In the genomic region with DNA sequence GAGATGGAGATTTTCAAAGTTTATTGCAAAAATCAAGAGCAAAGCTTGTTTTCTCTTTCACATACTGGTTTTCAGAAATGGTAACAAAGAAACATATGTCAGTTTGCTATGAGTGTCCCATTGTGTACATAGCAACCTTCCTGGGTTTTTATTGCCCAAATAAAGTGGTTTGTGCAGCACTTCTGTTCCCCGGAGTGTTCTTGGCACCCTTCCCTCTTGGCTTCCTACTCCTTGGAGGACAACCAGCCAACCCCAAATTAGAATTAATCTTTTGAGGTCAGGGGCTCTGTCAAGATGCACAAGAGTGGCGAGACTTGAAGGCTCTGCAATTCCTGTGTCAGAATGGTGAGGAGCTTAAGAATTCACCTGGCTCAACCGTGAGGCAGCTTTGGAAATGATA, we compare ENCODE assay signal across 11 mouse cellular contexts. TPM values are rescaled to one million over a fixed set of nuclear protein-coding genes. Genes with fewer than 3 reads are reported as not detected.
A peak's percentile ranks its signal among the peaks of the same experiment; 100 is the strongest.
DNase-seq lines count a peak whose midpoint lies in the region; ATAC-seq lines count a peak whose summit lies in the region.
"Had no signal": no experiment of that assay in that cellular context is flagged by ENCODE, and none has a peak within 500 bp of the region (broad histone marks: within the 10 kb centered on the region; RNA-seq: fewer than 3 reads in every experiment).

No protein-coding gene starts in this region.

- H3K27ac ChIP-seq in heart, embryonic 15.5 days: peak overlapping the region; percentile 51; the same call in 1 of the 2 replicates
- peak overlapping the region; percentile 82 for H3K27ac ChIP-seq in stomach, embryonic 14.5 days (ENCODE audit: low read length)
- H3K27ac ChIP-seq: limb, embryonic 12.5 days had no signal

- H3K4me3 ChIP-seq in heart, embryonic 15.5 days: no peak overlapping the region
- H3K4me3 ChIP-seq in stomach, embryonic 14.5 days (ENCODE audit: low read depth, low read length): no peak overlapping the region
- H3K4me3 ChIP-seq: embryonic facial prominence, embryonic 13.5 days; limb, embryonic 12.5 days had no signal

- no peaks in the 10 kb centered on the region for H3K36me3 ChIP-seq in heart, embryonic 15.5 days
- no peaks in the 10 kb centered on the region for H3K36me3 ChIP-seq in stomach, embryonic 14.5 days (ENCODE audit: control insufficient read depth, insufficient read depth, low read length)
- H3K36me3 ChIP-seq: embryonic facial prominence, embryonic 13.5 days; limb, embryonic 12.5 days had no signal

- H3K9ac ChIP-seq in heart, embryonic 15.5 days: no peak overlapping the region
- H3K9ac ChIP-seq in stomach, embryonic 14.5 days (replicated peaks; ENCODE audit: low read depth, low read length): no peak overlapping the region
- H3K9ac ChIP-seq: embryonic facial prominence, embryonic 13.5 days; limb, embryonic 12.5 days had no signal

- peaks cover 11% of the 10 kb centered on the region for H3K4me1 ChIP-seq in heart, embryonic 15.5 days (replicated peaks)
- peaks cover 13% of the 10 kb centered on the region for H3K4me1 ChIP-seq in stomach, embryonic 14.5 days (ENCODE audit: control insufficient read depth, insufficient read depth, low read length)

- H3K9me3 ChIP-seq in heart, embryonic 15.5 days (replicated peaks): no peaks in the 10 kb centered on the region
- no peaks in the 10 kb centered on the region for H3K9me3 ChIP-seq in stomach, embryonic 14.5 days (ENCODE audit: control insufficient read depth, low read depth, low read length)
- H3K9me3 ChIP-seq: embryonic facial prominence, embryonic 13.5 days; limb, embryonic 12.5 days had no signal

- H3K4me2 ChIP-seq in heart, embryonic 15.5 days: no peak overlapping the region
- H3K4me2 ChIP-seq in stomach, embryonic 14.5 days (replicated peaks; ENCODE audit: low read depth, low read length): no peak overlapping the region
- H3K4me2 ChIP-seq: embryonic facial prominence, embryonic 13.5 days; limb, embryonic 12.5 days had no signal

- 20% methylated on average over 3 of the region's 3 CpGs for WGBS in heart, embryonic 15.5 days
- WGBS in stomach, embryonic 14.5 days: 20% methylated on average over 3 of the region's 3 CpGs

- no peaks in the 10 kb centered on the region for H3K27me3 ChIP-seq in heart, embryonic 15.5 days
- H3K27me3 ChIP-seq in stomach, embryonic 14.5 days (ENCODE audit: control insufficient read depth, insufficient read depth, low read length): no peaks in the 10 kb centered on the region
- H3K27me3 ChIP-seq: embryonic facial prominence, embryonic 13.5 days; limb, embryonic 12.5 days had no signal

- DNase-seq in heart, adult 18-20 months: peak; percentile 41 to 52
- DNase-seq in heart, postnatal 25 days (ENCODE audit: low spot score): no peak
- peak; percentile 14 to 42 for DNase-seq in adrenal gland, postnatal 36 days
- peak; percentile 61 to 68 for DNase-seq in kidney, postnatal 25 days
- DNase-seq in spleen, postnatal 14 days (ENCODE audit: low spot score in 2 of 2): no peak
- no peak for DNase-seq in thymus, postnatal 10 days (ENCODE audit: low spot score in 2 of 2)

- no peak; the same call in 1 of the 2 replicates for ATAC-seq in heart, embryonic 15.5 days (replicated peaks; ENCODE audit: insufficient number of reproducible peaks, insufficient read depth, low FRiP score, low read depth)
- peak; percentile 56; the same call in 1 of the 2 replicates for ATAC-seq in stomach, embryonic 14.5 days (ENCODE audit: insufficient number of reproducible peaks, insufficient read depth, low FRiP score, low read depth)

- intact Hi-C loops in heart, postnatal 25 days (cut with DNase I): no loop called here

RNA-seq across cellular contexts. Expression of a gene that starts 55.6 kb away (rescaled TPM):
- total RNA-seq in heart, adult 18-20 months (2021): 10 to 100 TPM in 1 of 2 experiments, 1 to 10 TPM in 1; 6.7 to 10.3 TPM
- total RNA-seq in heart, postnatal 25 days (2021): 10 to 100 TPM in 1 of 2 experiments, 1 to 10 TPM in 1; 8.9 to 10.8 TPM
- total RNA-seq in adrenal gland, postnatal 36 days (2021): 10 to 100 TPM; 10.7 to 10.8 TPM
- polyA plus RNA-seq in heart, embryonic 15.5 days (2015; fragmentation: Nextera tagmentation; extraction: Ambion mirVana): 18.5 and 22.1 TPM in 2 replicates
- polyA plus RNA-seq in stomach, embryonic 14.5 days (2014; fragmentation: Nextera tagmentation; extraction: Ambion mirVana): 27.2 and 30.8 TPM in 2 replicates
- total RNA-seq: MEL had no signal

Comparison
In these comparisons a context has a peak if more than half of its experiments do, and no peak if none do; other contexts are left out.
1. DNase-seq: peak in heart, adult 18-20 months (2 of 2), adrenal gland, postnatal 36 days (2 of 2) and kidney, postnatal 25 days (2 of 2); none in heart, postnatal 25 days (single experiment), spleen, postnatal 14 days (0 of 2) and thymus, postnatal 10 days (0 of 2).